Mouse (Mus musculus) G1E-ER4 (cell line): ENCODE data around the gene Slc10a3. TPM values are rescaled to one million over a fixed set of nuclear protein-coding genes. Genes with fewer than 3 reads are reported as not detected.

Experiments
- GATA1 ChIP-seq: IDR thresholded peaks from one replicate; pipeline ENCODE4 v1.8.0; 2012; ENCODE audit warnings: low read length, inconsistent platforms
- polyA plus RNA-seq: library from polyadenylated mRNA; stranded (reverse); fragments of >175 nt; gene quantifications from 2 replicates; pipeline ENCODE4 v1.2.3, GENCODE M21; 2012

Gene Slc10a3
- polyA plus RNA-seq: 1.3 and 1.4 TPM in 2 replicates

- no peak for TF ChIP-seq GATA1
Measured at GRCm38 (mm10) chrX:74372888-74373549, at the start of gene Slc10a3, which contains the start of gene Ubl4a. TSS of gene Slc10a3 (minus strand) at chrX:74373349. TSS of gene Ubl4a (minus strand) at chrX:74373218.

GRCm38 (mm10) chrX:74413377-74413776 lies 40.2 kb upstream of the Slc10a3 start:
- no peak for TF ChIP-seq GATA1

GRCm38 (mm10) chrX:74408340-74408739 lies 35.2 kb upstream of the Slc10a3 start:
- no peak for TF ChIP-seq GATA1

- no peak for TF ChIP-seq GATA1
Measured at GRCm38 (mm10) chrX:74400136-74400535, 27.0 kb upstream of the Slc10a3 start.

- TF ChIP-seq GATA1: no peak
Measured at GRCm38 (mm10) chrX:74392535-74393443, 19.6 kb upstream of the Slc10a3 start, which contains the start of the genes Fam3a and Ikbkg. TSS of gene Fam3a (minus strand) at chrX:74393272. TSS of gene Ikbkg (plus strand) at chrX:74393290.

GRCm38 (mm10) chrX:74388153-74388552 lies 15.0 kb upstream of the Slc10a3 start:
- TF ChIP-seq GATA1: no peak

GRCm38 (mm10) chrX:74384451-74384850 lies 11.3 kb upstream of the Slc10a3 start:
- TF ChIP-seq GATA1: no peak

GRCm38 (mm10) chrX:74368209-74368909 lies 4.8 kb downstream of the Slc10a3 start:
- TF ChIP-seq GATA1: no peak

- no peak for TF ChIP-seq GATA1
Measured at GRCm38 (mm10) chrX:74367512-74367911, 5.6 kb downstream of the Slc10a3 start.

GRCm38 (mm10) chrX:74359171-74359570 lies 14.0 kb downstream of the Slc10a3 start:
- TF ChIP-seq GATA1: no peak

GRCm38 (mm10) chrX:74353467-74353770 lies 19.7 kb downstream of the Slc10a3 start, which contains the start of gene Lage3:
TSS of gene Lage3 (minus strand) at chrX:74353618.
- TF ChIP-seq GATA1: no peak

- no peak for TF ChIP-seq GATA1
Measured at GRCm38 (mm10) chrX:74352645-74353466, 20.3 kb downstream of the Slc10a3 start.

GRCm38 (mm10) chrX:74330166-74330930 lies 42.8 kb downstream of the Slc10a3 start:
- no peak for TF ChIP-seq GATA1

- TF ChIP-seq GATA1: no peak
Measured at GRCm38 (mm10) chrX:74329215-74329671, 43.9 kb downstream of the Slc10a3 start.
